Mouse (Mus musculus) cerebellum, adult 18-20 months (tissue): Measurements from ENCODE around the gene Ppm1n.

ENCODE experiments used
- DNase-seq, 2 experiments: peaks; one replicate each; pipeline ENCODE4 v3.0.0; 2021

Ppm1n gene

DNA sequence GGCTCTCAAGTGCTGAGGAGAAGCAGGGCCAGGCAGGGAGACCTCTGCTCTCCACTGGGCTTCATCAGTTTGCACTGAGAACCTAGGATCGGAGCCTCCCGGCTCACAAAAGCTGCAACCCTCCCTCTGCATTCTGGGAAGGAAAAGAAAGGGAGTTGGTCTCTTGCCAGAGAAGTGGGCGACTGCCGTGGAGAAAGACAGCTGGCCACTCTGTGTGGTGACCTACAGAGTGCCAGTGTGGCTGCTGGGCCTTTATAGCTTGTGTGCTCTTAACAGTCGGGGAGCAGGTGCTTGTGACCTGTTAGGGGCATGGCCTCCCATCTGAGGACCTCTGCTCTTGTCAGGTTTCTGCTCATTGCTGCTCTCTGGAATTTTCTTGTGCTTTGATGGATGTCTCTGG is 36.0 kb downstream of the Ppm1n start:
- DNase-seq, result no peak

- DNase-seq, result no peak
These were observed 37.9 kb downstream of the Ppm1n start for GRCm38 (mm10) chr7:19242005-19242404.

GRCm38 (mm10) chr7:19240905-19241463 is 38.9 kb downstream of the Ppm1n start:
- DNase-seq, result peak in 1 of 2 experiments; percentile 44

DNA sequence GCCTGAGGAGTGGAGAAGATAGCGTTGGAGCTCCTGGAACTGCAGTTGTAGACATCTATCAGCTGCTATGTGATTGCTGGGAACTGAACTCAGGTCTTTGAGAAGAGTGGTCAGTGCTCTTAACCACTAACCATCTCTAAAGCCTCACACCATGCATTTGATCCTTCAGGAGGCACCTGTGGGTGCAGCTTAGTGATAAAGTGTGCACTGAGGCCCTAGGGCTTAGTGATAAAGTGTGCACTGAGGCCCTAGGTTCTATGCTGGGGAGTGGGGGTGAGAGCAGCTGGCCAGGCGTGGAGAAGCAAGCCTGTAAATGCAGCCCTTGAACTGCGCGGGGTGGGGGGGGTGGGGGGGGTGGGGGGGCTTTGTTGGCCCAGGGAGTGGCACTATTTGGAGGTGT is 39.9 kb downstream of the Ppm1n start:
- no peak for DNase-seq

- DNase-seq, result peak; percentile 91 to 93
These were observed 40.4 kb downstream of the Ppm1n start for GRCm38 (mm10) chr7:19239423-19239822.

GRCm38 (mm10) chr7:19238344-19238743 is 41.5 kb downstream of the Ppm1n start:
- DNase-seq, result no peak

DNA sequence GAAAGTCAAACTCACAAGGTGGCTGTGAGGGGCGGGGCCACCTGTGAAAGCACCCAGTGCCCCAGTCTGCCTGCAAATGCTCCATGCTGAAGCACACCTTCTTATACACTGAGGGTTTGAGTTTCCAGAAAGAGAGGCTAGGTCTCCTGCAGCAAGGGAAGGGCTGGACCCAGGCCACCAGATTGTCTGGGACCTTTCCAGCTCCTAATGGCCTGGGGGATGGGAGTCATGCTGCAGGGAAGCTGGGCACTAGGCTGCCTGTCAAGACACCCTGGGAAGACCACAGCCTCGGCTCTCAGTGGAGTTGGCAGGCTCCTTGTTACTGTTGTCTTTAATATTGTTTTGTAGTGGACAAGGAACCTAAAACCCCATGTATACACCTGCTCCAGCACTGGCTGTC is 43.5 kb downstream of the Ppm1n start:
- DNase-seq, result peak in 1 of 2 experiments; percentile 26

DNA sequence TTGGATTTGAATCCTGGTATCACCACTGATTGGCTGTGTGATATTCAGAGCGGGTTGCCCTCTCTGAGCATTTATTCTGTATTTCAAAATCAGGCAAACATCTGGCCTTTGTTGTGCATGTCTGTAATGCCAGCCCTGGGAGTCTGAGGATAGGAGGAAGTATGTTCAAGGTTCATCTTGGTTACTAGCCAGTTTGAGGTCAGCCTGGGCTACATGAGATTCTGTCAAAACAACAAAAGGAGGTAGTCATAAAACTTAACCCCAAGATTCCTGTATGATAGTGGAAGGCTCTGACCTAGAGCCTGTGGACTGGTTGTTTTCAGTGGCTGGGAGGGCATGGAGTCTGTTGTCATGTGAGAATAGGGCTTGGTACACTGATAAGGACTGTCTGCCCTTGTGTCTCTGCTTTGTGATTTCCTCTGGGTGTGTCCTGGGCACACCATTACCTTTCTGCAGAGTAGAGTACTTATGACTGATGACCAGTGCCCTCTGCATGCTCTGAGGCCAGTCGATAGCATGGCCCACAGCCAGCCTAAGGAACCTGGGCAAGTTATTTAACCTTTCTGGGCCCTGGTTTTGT is 44.7 kb downstream of the Ppm1n start:
- no peak for DNase-seq

- no peak for DNase-seq
These were observed 45.2 kb downstream of the Ppm1n start for GRCm38 (mm10) chr7:19234652-19235051.

- DNase-seq, result no peak
These were observed 48.0 kb downstream of the Ppm1n start for GRCm38 (mm10) chr7:19231849-19232248.

GRCm38 (mm10) chr7:19230899-19231298 is 49.0 kb downstream of the Ppm1n start:
- no peak for DNase-seq

DNA sequence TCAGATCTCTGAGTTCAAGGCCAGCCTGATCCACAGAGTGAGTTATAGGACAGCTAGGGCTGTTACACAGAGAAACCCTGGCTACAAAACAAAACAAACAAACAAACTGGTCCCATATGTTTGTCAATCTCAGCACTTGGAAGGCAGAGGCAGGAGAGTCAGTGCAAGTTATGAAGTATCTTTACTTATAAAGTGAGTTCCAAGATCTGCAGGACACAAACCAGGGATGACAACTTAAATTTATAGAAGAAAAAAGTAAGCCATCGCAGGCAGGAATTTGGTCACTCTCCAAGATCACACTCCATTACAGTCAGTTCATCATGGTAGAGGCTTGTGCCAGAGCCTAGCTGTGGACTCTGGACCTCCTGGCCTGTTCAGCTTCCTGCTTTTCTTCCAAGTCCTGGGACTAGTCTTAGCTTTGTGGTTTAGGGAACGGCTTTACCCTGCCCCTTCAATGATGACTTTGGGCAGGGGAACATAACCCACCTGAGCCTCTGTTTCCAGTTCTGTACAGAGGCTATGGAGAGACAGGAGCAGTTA is 49.8 kb downstream of the Ppm1n start:
- DNase-seq, result no peak

DNA sequence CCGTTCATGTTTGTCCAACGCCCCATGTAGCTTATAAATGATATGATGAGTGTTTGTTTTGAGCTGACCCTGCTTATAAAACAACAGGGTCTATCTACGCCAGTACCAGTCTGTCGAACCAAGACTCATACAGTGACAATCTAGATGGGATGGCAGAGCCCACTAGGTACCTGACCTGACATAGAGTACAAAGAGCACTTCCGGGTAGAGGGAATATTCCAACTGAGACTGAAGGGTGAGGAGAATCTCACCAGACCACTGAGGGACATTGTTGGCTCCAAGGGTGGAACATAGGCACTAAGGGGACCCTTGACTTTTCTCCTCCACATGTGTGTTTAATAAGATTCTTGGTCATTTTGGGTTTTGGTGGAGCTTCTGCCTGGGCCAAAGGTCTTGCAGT is 50.5 kb downstream of the Ppm1n start:
- no peak for DNase-seq

DNA sequence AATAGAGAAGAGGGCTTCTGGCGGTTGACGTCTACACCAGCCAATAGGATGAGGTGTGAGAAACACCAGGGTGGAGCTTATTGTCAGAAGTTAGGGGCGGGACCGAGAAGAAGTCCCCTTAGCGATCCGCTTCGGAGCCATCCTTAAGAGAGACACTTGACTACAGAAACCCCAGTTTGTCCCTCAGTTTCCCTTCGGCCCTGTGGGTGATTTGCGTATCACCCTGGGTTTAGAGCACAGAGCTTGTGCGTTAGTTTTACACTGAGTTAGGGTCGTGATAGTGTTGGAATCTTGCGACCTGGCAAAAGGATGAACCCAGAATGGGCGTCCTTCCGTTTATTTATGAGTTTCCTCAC is 51.1 kb downstream of the Ppm1n start:
- no peak for DNase-seq

DNA sequence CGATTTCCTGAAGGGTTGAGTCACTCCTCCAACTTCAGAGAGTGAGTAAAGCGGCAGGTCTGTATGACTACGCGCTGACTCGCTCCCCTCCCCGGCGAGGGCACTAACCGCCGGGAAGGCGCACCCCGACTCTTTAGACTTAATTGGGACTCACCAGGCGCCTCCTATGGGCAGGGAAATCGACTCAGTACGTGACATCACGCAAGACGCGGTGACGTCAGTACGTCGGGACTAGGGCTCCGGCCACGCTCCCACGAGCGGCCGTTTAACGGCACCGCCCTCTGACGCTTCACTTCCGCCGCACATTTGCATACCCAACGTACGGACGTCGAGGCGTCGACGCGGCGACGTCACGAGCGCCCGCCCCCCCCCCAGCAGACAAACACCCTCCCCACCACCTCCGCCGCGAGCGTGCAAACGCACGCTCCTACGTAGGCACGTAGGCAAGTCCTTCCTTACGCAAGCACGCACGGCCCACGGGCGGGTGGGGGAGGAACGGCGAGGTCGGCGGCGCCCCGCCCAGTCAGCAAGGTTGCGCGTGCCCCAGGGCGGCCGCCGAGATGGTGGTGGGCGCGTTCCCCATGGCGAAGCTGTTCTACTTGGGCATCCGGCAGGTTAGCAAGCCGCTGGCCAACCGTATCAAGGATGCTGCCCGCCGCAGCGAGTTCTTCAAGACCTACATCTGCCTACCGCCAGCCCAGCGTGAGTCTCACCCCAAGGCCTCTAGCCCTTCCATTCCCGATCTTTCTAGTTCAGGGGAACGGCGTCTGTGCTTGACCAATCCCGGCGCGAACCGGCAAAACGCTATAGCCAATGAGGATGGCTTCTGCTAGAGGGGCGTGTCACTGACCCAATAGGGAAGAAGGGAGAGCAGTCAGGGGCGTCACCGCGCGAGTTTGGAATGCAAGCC is 51.7 kb downstream of the Ppm1n start, which contains the start of gene Opa3:
TSS of gene Opa3 (plus strand) at position 452 of the 910 bp plus-strand sequence.
- peak; percentile 99 to 100 for DNase-seq

- peak; percentile 33 to 52 for DNase-seq
These were observed 52.8 kb downstream of the Ppm1n start for GRCm38 (mm10) chr7:19226817-19227797.
